Mouse (Mus musculus) liver, embryonic 14.5 days (tissue): ENCODE data around the gene 1520401A03Rik. TPM values are rescaled to one million over a fixed set of nuclear protein-coding genes. Genes with fewer than 3 reads are reported as not detected.

Experiments
- ATAC-seq: fragments of 200-750 bp; cut with Nextera tagmentation; 2 replicates; pipeline ENCODE4 v1.8.0; 2017; ENCODE audit warnings: moderate number of reproducible peaks, mild to moderate bottlenecking, moderate library complexity; ENCODE audit not compliant: insufficient read depth
- DNase-seq, 3 experiments: peaks; one replicate each; pipeline ENCODE4 v3.0.0-alpha.2; 2012 to 2013; ENCODE audit warnings: low read depth in 3 of 3, low spot score in 3 of 3
- H3K27ac ChIP-seq: fragments of 300-500 bp; sonication (generic); 2 replicates; pipeline ENCODE4 v1.5.1; 2014; ENCODE audit warnings: moderate library complexity, mild to moderate bottlenecking, control low read depth, inconsistent platforms
- H3K27me3 ChIP-seq: fragments of 300-500 bp; sonication (generic); 2 replicates; pipeline ENCODE4 v1.6.1; 2014; ENCODE audit warnings: mild to moderate bottlenecking, low read length, moderate library complexity; ENCODE audit not compliant: control insufficient read depth, insufficient read depth
- H3K36me3 ChIP-seq: fragments of 300-500 bp; sonication (generic); replicated peaks from 2 replicates; pipeline ENCODE4 v1.6.1; 2014; ENCODE audit warnings: low read depth; ENCODE audit not compliant: control insufficient read depth, insufficient read depth
- H3K4me1 ChIP-seq, 2 experiments: fragments of 200-500 bp in 1 of 2; fragments of 300-500 bp in 1 of 2; sonication (generic) in 1 of 2; replicated peaks; 2 replicates each; pipeline ENCODE4 v1.6.1; 2012 to 2014; ENCODE audit warnings: antibody characterized with exemption in 1 of 2, inconsistent platforms in 1 of 2, low read length in 1 of 2; ENCODE audit not compliant: control insufficient read depth in 2 of 2, insufficient read depth in 2 of 2
- H3K4me2 ChIP-seq: fragments of 300-500 bp; sonication (generic); 2 replicates; pipeline ENCODE4 v1.6.1; 2014; ENCODE audit warnings: low read depth, mild to moderate bottlenecking, control low read depth, moderate library complexity
- H3K4me3 ChIP-seq, 2 experiments: fragments of 200-500 bp in 1 of 2; fragments of 300-500 bp in 1 of 2; sonication (generic) in 1 of 2; 2 replicates each; pipeline ENCODE4 v1.5.1; 2012 to 2014; ENCODE audit warnings: low read depth in 2 of 2, low read length in 2 of 2, mild to moderate bottlenecking in 2 of 2, control low read depth in 1 of 2, inconsistent platforms in 1 of 2, moderate library complexity in 1 of 2; ENCODE audit not compliant: insufficient read depth in 1 of 2
- H3K9ac ChIP-seq: fragments of 300-500 bp; sonication (generic); replicated peaks from 2 replicates; pipeline ENCODE4 v1.6.1; 2014; ENCODE audit warnings: mild to moderate bottlenecking, control low read depth, moderate library complexity
- H3K9me3 ChIP-seq: fragments of 300-500 bp; sonication (generic); 2 replicates; pipeline ENCODE4 v1.6.1; 2016; ENCODE audit warnings: low read length, mixed read lengths; ENCODE audit not compliant: control insufficient read depth
- CTCF ChIP-seq: IDR thresholded peaks from 2 replicates; pipeline ENCODE4 v1.5.1; 2016; ENCODE audit warnings: antibody characterized with exemption, low read depth, control low read depth
- EP300 ChIP-seq: IDR thresholded peaks from 2 replicates; pipeline ENCODE4 v1.6.1; 2016; ENCODE audit warnings: antibody characterized with exemption, low read depth
- WGBS: fragments of 180-500 bp; shearing (Covaris S2); extraction: QIAGEN DNeasy Blood & Tissue Kit; methylation state at CpG from one replicate; pipeline ENCODE4 v1.1.7; 2014; ENCODE audit not compliant: insufficient replicate concordance; 5-methylcytosine and 5-hydroxymethylcytosine counted together
- polyA plus RNA-seq, 2 experiments: library from polyadenylated mRNA; depleted of rRNA in 1 of 2; stranded (reverse) in 1 of 2; unstranded in 1 of 2; fragments of >200 nt; fragmentation: Nextera tagmentation in 1 of 2; extraction: Ambion mirVana in 1 of 2; gene quantifications; 2 replicates each; pipeline versions ENCODE4 v1.2.1 to v1.2.3; 2012 to 2014

The 1520401A03Rik gene
- polyA plus RNA-seq, 2 experiments = 0.09 TPM; not detected in 1

DNA sequence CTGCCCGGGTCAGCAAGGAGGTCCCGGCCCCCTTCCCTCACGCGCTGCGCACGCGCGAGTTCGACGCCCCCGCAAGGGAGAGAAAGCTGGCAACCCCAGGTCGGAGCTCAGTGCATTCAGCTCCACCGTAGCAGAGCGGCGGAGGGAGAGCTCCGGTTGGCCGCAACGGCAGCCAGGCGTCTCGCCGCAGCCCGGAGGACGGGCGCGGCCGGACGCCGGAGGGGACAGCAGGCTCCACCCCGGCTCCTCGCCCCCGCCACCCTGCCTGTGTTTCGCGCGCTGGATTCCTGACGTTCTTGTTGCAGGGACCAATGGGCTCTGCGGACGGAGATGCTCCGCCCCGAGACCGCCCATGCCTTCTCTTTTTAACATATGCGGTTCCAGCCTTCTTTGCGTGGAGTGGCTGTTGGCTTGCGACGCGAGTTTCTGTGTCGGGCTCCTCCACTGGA, 17.6 kb upstream of the 1520401A03Rik start:
- peaks cover 6 to 7% of the 10 kb centered on the region in 2 experiments; a peak in 3 of 4 replicates for H3K4me1 ChIP-seq
- ATAC-seq (peak; percentile 87), DNase-seq (peak; percentile 64 to 80 (median 65))
- H3K4me3 ChIP-seq = peak overlapping the region; percentile 55 to 62
- peak overlapping the region; percentile 82 for H3K4me2 ChIP-seq
- no peak for TF ChIP-seq CTCF
- TF ChIP-seq EP300 = no peak
- no peaks in the 10 kb centered on the region; the same call in 1 of the 2 replicates for H3K36me3 ChIP-seq
- H3K27me3 ChIP-seq = peaks cover 63% of the 10 kb centered on the region
- H3K9ac ChIP-seq = peak overlapping the region; percentile 69
- under 1% methylated on average over 46 of the region's 46 CpGs for WGBS
- no peak overlapping the region; the same call in 1 of the 2 replicates for H3K27ac ChIP-seq
- H3K9me3 ChIP-seq = no peaks in the 10 kb centered on the region

DNA sequence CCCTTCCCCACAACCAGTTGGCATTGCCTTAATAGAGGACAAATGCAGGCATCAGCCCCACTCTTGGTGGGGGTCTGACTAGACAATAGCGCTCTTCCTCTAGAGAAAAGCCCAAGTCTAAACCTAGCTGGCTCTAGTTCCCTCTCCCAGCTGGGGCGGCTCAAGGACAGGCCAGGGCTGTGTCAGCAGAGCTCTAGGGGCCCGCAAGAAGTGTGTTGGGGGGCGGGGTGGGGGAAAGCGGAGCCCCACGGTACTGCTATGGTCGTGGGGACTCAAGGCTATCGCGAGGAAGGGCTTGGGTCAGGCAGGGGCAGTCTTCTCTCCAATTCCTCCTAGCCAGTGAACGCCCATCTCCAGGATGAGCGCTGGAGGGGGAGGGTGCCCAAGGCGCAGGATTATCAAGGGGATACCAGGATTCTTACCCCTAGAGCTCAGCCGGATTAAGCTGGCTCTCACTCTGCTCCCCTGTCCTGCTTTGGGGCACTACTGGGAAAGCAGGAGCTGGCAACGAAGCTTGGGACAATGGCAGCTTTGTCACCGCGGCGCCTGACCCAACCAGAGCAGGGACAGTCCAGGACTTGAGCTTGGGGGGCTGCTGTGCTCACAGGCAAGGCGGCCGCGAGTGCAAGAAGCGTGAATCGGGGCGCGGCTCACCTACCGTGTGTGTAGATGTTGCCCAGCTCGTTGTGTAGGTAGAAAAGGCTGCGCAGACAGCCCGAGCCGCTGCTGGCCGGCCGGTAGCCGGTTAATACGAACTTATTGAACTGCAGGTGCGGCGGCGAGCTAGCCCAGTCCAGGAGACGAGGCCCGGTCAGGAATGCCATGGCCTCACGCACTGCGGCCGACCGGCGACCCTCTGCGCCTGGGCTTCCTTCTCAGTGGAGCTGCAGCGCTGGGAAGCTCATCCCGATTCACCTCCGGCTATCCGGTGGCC, 16.9 kb upstream of the 1520401A03Rik start:
- ATAC-seq (peak; percentile 15; the same call in 1 of the 2 replicates), DNase-seq (no peak)
- H3K4me1 ChIP-seq = peaks cover 6 to 7% of the 10 kb centered on the region in 2 experiments; a peak in 3 of 4 replicates
- H3K9me3 ChIP-seq = no peaks in the 10 kb centered on the region
- peak overlapping the region; percentile 69 for H3K9ac ChIP-seq
- peak overlapping the region; percentile 82 for H3K4me2 ChIP-seq
- TF ChIP-seq EP300 (no peak), CTCF (no peak)
- no peak overlapping the region for H3K27ac ChIP-seq
- H3K4me3 ChIP-seq = peak overlapping the region; percentile 55 to 62
- peaks cover 56% of the 10 kb centered on the region for H3K27me3 ChIP-seq
- WGBS = 3% methylated on average over 48 of the region's 48 CpGs
- no peaks in the 10 kb centered on the region; the same call in 1 of the 2 replicates for H3K36me3 ChIP-seq

DNA sequence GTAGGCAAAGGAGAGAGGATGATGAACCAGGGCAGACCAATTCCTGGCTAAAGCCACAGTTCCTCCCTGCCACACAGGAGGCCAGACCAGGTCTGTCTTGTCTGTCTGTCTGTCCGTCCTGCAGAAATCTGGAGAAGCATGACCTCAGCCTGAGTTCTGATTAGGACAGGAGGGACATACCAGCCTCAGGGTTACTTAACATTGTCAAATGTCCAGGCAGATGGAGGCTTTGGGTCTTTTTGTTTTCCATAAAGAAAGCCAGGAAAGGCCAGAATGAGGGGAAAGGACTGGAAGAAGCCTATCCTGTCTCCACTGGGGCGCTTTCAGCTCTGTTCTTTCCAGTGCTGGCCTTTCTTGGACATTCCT, 16.2 kb upstream of the 1520401A03Rik start:
- Histone ChIP-seq H3K36me3 (peaks cover 2% of the 10 kb centered on the region), H3K4me3 (peak overlapping the region in 1 of 2 experiments; percentile 62; a peak in 2 of 4 replicates), H3K4me1 (peaks cover 6 to 7% of the 10 kb centered on the region in 2 experiments; a peak in 3 of 4 replicates), H3K9ac (no peak overlapping the region), H3K27me3 (peaks cover 50% of the 10 kb centered on the region), H3K27ac (no peak overlapping the region), H3K4me2 (peak overlapping the region; percentile 82), H3K9me3 (no peaks in the 10 kb centered on the region)
- TF ChIP-seq EP300 (no peak), CTCF (no peak)
- 47% methylated on average over 2 of the region's 2 CpGs for WGBS
- no peak for ATAC-seq
- DNase-seq = no peak

DNA sequence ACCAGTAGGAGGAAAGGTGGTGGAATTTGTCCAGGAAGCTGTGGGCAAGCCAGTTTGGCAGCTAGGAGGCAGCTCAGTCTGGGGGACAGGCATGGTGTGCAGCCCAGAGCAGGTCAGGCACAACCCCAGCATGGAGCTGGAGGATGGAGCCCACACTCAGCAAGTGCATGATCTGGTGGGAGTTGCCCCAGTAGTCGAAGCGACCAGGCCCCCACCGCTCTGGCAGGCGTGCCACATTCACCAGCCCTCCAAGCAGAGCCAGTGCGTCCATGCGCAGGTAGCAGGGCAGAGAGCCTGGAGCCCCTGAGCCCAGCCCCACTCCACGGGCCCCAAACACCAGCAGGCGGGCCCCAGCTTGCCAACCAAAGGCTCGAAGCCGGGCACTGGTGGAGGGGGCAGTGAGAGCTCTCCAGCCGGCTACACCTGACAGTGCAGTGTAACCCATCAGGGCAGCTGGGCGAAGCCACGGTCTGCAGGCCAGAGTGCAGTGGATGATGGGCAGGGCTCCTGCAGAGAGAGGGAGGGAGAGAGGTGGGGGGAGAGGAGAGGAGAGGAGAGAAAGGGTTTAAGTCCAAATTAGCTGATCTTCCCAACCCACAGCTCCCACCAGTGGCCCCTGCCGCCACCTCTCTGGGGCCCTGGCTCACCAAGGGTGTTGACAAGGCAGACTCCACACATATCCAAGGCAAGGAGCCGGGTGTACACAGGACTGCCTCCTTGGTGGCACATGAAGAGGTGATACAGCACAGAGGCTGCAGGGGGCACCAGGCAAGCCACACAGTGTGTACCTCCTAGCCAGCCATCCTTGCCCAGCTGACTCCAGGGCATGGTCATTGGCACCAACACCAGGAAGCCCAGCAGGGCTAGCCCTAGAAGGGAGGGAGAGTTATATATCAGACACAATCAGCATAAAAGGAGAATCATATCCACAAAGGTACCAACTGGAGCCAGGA, 15.2 kb upstream of the 1520401A03Rik start:
- H3K9me3 ChIP-seq = no peaks in the 10 kb centered on the region
- no peak overlapping the region for H3K4me2 ChIP-seq
- DNase-seq = no peak
- WGBS = 71% methylated on average over 15 of the region's 15 CpGs
- H3K27me3 ChIP-seq = peaks cover 39% of the 10 kb centered on the region
- H3K27ac ChIP-seq = no peak overlapping the region
- TF ChIP-seq CTCF (peak; percentile 54), EP300 (no peak)
- peaks cover 3% of the 10 kb centered on the region for H3K36me3 ChIP-seq
- peaks cover 6 to 7% of the 10 kb centered on the region in 2 experiments; a peak in 3 of 4 replicates for H3K4me1 ChIP-seq
- no peak overlapping the region for H3K9ac ChIP-seq
- no peak overlapping the region for H3K4me3 ChIP-seq
- ATAC-seq = no peak
